Mouse (Mus musculus): Measurements from ENCODE around the gene Hoxa10.

The Hoxa10 gene

DNA sequence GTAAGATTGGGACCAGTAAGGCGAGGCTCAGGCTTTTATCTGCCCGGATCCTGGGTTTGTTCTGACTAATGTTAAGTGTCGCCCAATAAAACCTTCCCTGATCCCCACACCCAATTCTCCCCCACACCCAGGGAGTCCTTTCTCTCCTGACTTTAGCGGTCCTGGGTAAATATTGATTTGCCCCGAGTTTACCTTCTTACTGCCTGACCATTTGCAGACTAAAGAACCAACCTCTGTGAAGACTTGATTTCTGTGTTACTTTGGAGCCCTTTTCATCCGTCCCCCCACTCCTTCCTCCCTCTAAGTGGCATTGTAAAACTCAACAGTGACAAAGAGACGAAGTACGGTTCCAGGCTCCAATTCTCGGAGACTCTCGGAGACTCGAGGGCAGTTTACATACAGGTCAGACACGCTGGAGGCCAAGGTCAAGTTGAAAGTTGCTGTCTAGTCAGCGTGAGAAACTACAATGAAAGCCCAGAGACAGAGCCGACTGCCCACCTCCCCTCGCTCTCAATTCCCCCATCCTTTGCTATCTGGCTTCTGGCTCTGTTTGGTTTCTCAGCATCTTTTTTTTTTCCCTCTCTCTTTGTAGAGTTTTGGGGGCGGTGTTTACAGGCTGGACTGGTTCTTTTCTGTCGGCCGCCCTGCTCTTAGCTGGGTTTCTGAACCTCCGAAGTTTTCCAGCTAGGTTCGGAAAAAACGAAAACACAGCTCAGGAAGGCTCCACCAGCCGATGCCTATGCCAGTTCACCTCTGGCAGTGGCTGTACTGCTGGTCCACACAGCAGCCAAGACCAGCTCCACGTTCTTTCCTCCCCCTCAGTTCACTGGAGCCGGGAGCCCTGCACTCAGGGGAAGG, 22.0 kb upstream of the Hoxa10 start:
- no peak for DNase-seq

DNA sequence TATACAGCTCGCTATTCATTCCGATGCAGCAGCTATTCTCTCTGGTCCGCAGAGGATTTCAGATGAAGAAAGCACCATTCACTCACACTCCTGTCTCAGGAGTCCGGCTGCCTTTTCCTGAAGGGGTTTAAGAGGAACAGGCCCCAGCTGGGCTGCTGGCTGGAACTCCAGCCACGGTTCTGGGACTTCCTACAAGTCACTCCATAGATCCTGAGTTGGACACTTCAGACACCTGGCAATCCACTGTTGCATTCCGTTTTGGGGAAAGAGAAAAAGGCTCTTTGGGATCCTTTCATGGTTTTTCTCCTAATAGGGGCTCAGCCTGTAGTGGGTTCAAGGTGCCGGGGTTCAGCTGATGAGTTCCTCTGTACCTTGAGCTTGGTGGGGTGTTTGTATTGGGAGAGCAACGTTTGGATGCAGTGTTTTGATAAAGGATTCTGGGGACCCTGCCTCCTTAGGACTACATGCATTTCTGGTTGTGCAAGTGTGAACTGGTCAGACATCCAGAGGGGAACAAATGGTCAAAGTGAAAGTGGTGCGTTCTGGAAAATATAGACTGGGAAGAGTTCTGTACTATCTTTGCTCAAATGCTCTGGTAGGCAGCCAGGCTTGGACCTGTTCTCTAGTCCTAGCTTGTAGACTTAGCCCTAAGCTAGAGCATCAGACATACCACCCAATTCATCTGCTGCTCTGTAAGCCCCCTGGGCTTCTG, 21.3 kb upstream of the Hoxa10 start:
- DNase-seq, result no peak

DNA sequence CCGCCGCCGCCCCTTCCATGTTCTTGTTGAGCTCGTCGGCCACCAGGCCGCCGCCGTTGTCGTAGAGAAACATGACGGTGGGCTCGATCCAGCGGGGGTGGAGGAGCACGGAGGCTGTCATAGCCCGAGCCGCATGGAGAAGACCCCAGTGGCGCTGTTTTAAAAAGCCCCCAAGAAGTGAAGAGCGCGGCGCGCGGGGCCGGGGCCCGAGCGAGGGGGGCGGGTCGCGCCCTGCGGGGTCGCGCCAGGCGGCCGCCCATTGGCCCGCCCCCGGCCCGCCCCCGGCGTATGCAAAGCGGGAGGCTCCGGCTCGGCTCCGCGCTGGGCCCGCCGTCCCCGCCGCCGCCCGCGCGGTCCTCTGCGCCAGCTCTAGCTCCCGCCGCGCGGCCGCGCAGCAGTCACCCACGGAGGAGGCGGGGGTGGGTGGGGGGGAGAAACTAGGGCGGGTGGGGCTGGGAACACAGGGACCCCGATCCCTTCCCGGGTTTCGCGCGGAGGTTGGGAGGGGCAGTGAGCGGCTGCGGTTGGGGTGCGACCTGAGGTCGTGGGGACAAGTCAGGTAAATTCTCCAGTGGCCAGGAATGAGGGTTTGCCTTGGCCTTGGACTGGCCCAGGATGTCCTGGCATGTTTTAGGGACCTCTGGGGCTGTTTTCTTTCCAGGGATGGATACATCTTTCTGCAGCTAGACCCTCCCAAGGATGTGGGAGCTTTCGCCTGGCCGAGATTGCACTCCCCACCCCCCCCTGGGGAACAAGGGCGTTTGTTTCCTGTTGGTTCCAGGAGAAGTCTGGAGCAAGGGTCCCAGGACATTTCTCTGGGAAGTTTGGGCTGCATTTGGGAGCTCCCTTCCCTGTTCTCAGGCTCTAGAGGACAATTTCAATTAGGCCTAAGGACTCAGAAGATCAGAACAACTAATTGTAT, 20.3 kb upstream of the Hoxa10 start, which contains the start of gene Hoxa13:
Gene Hoxa13 (minus strand): TSS at position 227 of the 922 bp plus-strand sequence.
- no peak for DNase-seq

DNA sequence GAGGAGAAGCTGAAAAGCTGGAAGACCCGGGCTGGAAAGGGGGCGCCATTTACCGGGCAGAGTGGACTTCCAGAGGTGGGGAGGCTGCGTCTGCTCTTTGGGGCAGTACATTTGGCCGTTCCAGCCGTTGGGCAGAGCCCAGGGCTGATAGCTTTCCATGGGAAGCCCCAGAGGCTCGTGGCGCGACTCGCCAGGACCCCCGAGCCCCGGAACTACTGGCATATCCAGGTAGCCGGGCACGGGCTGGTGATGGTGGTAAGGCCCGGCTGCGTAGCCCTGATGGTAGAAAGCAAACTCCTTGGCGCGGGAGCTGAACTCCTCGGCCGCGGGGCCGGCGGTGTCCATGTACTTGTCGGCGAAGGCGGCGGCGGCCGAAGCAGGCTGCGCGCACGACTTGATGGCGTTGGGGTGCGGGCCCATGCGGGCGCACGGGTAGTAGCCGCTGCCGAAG, 19.2 kb upstream of the Hoxa10 start:
- DNase-seq, result no peak

DNA sequence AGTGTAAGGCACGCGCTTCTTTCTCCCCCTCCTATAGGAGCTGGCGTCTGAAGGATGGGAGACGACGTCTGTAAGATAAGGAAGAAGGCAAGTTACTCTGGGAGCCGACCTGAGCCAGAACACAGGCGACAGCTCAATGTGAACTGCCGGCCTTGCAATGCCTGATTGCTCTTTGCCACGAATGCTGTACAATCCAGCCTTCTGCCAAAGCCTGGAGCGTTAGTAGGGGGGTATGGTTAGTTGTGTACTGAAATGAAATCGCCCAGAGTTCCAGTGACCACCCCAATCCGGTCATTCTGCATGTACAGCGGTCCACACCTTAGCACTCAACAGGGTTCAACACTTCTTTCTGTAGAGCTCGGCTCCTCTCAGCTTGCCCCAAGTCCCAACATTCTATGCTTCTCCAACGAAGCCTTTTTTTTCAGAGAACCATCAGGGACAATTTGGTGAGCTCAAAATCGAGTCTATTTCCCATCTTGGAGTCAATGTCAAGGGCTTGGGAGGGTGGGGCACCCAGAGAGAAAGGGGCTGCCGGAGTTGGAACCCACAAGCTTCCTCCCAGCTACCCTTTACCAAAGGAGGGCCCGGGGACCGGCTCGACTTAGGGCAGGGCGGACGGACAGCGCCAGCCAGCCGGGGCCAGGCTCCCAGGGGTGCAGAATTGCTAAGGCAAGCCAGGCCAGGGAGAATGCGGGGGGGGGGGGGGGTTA, 18.6 kb upstream of the Hoxa10 start:
- DNase-seq, result no peak

DNA sequence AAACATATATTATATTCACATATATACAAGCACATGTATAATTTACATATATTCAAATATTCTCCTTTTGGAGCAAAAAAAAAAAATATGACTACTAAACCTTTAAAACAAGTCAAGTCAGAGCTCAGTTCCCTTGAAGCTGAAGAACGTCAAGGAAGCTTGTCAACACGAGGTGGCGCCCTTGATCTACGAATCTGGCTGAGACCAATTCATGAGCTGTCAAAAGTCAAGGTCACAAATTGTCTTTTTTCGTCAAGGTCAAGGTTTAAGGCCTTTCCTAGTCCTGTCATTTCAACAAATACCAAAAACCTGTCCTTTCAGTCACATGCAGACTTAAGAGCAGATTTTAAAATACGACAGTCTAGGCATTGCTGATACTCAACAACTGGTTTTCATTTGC, 16.3 kb upstream of the Hoxa10 start:
- peak; percentile 23 for DNase-seq

DNA sequence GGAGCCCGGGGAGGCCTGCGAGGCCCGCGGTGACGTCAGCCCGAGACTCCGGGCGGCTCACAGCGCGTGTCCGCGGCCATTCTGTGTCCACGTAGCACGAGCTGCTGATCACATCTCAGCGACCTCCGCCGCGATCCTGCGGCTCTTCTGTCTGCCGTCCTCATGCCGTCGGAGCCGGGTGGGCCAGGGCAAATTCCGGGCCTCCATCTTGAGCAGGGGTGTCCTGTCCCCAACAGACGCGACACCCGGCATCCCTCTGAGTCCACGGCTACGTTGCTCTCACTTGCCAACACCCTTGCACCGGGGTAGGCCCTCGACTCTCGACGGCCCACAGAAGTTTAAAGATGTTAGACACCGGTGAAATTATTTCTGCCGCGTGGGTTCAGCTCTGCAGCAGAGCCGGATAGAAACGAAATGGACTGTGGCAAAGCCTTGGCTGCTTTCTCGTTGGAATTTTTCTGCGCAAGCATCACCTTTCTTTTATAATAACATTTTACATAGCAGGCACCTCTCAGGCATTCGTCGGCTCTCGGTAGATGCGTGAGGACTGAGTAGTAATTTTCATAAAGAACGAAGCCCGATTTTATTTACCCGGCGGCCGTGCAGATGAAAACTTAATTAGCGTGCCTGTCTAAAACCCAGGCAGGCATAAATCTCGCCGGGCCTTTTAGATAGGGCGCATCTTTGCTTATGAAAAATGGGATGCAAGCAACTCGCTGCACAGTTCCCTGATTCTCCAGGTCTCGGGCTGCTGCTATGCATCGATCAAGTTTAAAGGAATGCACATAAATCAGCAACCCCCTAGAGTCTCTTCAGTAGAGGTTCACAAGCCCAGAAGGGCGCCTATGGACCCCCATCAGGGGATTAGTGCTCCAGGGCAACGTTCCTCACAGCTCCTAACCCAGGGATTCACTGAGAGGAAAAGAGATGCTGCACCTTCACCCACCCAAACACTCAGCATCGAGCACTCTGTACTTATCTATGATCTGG, 13.2 kb upstream of the Hoxa10 start:
- DNase-seq, result no peak

DNA sequence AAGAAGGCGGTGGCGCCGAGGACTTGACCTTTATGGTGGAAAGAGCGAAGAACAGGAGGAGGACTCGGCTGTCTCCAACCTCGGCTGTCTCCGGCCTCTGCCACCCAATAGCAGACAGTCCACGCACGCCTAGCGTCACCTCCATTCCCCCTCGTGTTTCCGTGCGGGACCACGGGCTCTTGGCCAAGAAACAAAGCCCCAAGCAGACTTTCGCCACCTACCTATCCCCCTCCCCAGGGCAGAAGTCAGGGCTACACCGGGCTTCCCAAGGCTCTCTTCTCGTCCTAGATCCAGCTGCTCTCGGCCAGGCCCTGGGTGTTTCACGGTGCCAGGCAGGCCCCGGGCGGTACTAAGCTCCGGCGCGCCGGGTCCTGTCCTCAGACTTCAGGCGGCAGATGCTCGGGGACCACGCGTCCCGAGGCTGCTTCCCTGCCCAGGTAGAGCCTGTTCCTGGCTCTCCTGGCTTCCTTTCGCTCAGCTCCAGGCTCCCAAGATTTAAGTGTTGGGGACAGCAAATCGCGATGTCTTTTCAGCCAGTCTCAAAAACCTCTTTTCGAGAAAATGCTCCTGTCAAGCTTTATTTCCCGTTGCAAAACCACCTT, 12.2 kb upstream of the Hoxa10 start:
- no peak for DNase-seq

DNA sequence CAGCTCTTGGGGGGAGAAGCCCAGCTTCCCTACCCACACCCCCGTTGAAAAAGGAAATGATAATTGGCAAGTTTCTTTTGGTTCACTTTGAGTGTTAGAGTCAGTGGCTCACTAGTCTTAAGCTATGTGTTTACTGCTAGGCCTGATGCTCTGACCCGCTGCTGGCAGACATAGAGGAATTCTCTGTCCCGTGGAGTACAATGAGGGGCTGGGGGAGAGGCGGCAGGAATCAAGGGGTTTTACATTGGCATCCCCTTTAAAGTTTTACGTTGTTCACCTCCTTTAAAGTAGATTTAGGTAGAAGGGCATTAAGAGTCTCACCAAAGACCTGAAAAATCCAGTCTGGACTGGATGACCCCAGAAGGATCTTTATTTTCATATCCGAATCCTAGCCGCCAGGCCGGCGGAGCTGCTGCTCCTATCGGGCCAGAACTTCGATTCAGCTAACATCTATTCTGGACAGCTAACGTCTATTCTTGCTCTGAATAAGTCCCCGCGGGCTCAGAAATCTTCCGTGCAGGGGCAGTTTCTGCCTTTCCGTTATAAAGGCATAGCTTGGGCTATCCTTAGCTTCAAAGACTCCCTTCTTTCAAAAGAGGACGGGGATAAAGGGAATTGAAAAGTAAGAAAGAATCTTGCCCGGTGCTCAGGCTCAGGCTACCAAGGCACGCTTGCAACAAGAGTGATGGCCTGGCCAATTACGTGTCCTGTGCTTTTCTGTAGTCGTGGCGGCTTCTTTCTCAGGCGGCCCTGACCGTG, 11.5 kb upstream of the Hoxa10 start:
- no peak for DNase-seq

DNA sequence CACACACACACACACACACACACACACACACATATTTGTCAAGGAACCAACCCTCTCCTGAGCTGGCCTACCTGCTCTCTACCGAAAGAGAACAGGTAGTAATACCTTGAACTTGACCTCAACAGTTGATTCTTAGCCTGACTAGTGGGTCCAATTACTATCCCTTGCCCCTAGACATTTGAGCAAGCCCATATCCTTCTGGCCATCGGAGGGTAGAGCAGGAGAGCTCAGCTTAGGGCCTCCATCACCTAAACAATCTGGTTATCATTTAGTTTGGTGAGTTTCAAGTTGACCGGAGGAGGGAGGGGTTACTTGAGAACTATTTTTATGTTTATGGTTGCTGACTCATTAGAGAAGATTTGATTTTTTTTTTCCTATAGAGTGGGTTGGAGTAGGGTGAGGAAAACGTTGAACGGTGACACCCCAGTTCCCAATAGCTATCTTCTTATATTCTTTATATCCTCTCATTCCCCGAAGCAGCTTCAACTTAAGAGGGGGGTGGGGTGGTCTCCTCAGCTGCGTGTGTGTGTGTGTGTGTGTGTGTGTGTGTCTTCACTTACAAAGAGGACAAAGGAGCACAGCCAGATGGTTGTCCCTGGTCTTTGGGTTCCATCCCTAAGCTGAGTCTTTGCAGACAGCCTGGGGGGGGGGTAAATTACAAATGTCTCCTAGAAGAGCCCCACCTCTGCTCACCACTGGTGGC, 10.7 kb upstream of the Hoxa10 start:
- DNase-seq, result no peak

DNA sequence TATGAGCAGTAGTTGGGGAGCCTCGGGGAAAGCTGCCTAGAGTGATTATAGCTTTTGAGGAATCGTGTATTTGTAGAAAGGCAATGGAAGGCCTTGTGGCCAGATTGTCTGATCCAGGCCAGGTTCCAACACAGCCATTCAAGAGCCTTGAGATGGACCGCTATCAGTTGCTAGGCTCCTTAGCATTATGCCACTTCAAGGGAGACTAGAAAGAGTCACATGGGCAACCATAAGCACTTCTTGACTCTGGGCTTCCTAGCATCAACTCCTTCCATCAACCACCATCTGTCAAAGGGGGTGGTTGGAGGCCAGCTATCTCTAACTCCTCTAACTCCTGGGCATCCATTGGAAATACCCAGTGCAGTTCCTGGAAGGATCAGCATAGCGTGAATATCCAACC, 9.2 kb upstream of the Hoxa10 start:
- DNase-seq, result no peak

DNA sequence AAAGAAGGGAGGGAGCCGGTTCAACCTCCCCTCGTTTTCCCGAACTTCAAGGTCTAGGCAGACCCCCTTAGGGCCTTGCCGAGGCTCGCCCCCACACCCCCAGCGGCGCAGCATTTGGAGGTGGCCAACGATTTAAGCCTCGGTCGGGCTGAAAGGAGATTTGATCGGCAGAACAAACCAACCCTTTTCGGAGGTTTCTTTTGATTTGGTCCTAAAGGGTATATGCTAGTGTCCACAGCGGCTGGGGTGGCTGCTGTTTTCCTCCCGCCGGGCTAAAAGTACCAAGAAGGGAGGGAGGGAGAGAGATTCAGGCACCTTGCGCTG, 8.7 kb upstream of the Hoxa10 start:
- DNase-seq, result no peak

DNA sequence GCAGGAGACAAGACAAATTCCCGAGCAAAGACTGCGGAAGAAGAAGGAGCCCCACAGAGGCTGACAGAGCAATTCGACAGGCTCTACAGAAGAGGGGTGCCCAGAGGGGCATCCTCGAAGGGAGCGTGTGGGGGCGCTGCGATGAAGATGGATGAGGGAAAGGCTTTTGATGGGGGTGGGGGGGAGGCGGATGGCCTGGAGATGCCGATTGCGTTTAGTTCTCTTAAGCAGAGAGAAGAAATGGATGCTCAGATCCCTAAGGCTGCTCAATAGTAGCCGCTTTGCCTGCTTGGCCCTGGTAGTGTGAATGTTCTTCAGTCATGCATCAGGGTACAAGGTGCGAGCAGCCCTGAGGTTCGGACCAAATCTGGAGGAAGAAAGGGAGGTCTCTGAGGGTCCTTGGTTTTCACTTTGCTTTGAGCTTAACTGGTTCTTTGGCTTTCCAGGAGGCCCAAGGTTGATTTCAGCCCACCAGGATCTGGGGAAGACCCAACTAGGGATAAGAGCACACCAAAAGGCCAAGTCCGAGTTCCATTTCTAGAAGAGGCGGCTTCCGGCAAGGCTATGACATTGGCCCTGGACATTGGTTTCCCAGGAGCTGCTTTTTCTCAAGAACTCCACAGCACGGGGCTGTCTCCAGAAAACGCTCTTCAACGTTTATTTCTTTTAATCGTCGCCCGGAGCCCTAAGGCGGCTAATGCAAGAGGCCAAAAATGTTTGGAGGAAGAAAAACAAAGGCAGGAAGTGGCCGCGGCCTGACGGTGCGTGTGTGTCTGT, 8.2 kb upstream of the Hoxa10 start:
- DNase-seq, result no peak

DNA sequence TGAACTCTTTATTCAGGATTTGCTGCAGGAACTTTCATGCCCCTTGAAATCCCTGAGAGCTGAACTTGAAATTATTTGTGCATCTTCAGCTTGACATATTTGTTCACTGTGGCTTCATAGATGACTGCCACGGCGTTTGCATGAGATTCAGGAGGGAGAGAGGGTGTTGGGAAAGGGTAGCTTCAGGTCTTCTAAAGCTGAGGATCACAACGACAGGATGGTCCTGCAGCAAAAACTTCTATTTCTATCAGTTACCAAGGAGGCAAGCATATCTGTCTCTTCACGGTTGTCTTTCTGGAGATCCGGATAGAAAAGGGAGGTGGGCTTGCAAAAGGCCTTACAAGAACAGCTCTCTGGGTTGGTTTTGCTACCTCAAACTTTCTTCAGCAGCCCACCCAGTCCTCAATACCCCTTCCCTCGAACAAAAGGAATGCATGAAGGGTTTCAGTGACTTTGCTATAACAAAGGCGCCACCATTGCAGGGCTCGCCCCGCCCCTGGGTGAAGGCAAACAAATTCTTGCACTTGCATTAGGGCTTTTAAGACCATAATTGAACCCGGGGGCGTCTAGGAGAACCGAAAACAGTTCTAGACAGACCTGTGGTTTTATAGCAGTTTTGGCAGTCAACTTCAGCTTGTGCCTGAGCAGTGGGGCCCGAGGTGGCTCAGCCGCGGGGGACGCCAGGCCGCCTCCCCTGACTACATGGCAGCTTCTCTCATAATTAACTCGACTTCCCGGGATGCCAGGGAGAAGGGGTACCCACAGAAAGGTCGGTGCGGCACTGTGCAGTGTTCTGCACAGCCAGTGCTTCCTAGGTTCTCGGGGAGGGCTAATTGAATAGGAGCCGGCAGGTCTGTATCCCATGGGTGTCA, 7.3 kb upstream of the Hoxa10 start:
- DNase-seq, result no peak

DNA sequence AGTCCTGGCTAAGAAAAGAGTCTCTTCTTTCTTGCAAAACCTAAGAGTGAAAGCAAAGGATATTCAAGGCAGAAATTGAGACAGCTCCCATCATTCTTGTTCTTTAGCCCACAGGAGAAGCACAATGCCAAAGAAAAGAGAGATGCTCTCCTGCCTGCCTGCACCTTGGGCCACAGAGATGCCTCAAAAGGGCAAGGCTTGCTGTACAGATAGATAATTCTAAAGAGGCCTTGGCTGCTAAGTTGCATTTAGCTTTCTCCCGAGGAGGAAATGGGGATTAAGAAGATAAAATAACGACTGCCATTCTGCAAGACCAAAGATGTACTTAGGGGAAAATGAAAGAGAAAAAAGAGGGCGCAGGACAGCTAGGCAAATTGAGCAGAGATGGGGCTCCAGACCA, 6.3 kb upstream of the Hoxa10 start:
- DNase-seq, result no peak

DNA sequence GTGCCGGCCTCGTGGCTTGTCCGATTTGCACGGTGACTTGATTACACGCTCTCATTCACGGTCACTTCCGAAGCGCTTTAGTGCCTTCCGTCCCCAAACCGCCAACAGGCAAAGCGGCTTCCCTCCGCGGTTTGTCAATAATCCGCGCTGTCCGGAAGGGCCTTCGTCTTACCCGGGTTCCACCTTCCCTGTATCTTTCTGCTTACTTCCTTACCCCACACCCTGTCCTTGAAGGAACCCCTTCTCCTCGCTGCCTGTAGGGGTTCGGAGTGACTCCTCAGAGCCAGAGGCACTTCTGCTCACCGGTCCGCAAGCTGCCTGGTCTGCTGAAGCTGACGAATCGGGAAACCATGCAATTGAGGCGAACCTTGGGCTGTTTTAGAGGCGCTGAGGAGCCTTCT, 5.7 kb upstream of the Hoxa10 start:
- no peak for DNase-seq

DNA sequence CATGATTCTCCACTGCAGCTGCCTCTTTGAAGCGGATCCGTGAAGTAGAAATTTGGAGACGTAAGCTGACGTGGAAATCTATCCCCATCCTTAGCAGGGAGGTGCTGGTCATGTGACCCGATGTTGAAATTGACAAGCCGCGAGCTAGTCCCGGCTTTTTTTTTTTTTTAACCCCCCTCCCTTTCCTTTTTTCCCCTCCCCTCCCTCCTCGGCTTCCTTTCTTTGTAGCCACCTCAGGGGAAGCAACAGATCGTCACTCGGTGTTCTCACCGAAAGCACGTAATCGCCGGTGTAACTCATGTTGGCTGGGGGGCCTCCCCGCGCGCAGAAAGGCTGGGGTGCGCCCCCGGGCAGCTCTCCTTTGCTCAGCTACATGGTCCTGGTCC, 5.1 kb upstream of the Hoxa10 start, which contains the start of gene Hoxa11:
Gene Hoxa11 (minus strand): TSS at position 54 of the 386 bp plus-strand sequence.
- DNase-seq, result no peak
